Mouse (Mus musculus): ENCODE data around the gene Magea3. TPM values are rescaled to one million over a fixed set of nuclear protein-coding genes. Genes with fewer than 3 reads are reported as not detected.
"Not testable (repeated sequence)": the region's sequence is repeated elsewhere in the genome, so short reads cannot be mapped to it uniquely, and the experiment has no call there.

Gene Magea3
- polyA plus RNA-seq (2016; fragmentation: Nextera tagmentation; extraction: Ambion mirVana) = not detected in 2 replicates

DNA sequence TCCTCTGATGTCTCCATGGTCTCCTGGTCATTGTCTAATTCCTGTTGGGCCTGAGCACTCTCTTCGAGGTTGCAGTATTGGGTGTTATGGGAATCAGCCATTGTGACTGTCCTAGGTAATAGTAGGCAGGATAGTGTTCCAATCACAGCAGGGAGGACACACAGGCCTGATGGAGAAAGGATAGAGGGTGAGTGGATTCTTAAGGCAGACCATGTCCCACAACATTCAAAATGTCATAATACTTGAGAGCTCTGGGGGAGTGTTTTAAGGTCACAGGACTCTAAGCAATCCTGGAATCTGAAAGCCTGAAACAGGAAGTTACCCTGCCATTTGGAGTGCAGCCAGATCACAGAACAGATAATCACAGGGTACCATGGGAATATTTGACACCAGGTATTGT lies at the start of gene Magea3:
Magea3 (minus strand) TSS at position 101 of the 400 bp plus-strand sequence.
- 65% methylated on average over 1 of the region's 1 CpGs for WGBS
- not testable (repeated sequence) for H3K27me3 ChIP-seq (replicated peaks; ENCODE audit: low read depth, poor library complexity, severe bottlenecking); H3K4me3 ChIP-seq; H3K27ac ChIP-seq (replicated peaks); H3K36me3 ChIP-seq (replicated peaks); DNase-seq (ENCODE audit: low spot score); H3K9me3 ChIP-seq; H3K4me1 ChIP-seq

DNA sequence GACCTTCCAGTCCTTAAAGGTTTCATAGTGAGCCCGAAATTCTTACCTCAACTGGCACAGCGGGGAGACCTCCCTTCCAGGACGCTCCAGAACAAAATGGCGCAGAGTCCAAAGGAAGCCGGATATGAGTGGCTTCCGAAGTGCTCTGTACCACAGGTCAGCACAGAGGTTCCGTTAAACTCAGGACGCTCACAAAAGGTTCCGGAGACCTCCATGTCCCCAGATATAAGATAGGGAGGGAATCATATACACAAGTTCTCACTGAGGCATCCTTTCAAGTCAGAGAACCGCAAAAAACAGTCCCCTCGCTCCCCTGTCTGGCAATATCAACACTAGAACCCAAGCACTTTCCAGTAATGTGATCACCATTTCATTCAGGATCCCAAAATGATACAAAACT lies 46.4 kb upstream of the Magea3 start, which contains the start of gene Magea8:
Magea8 (minus strand) TSS at position 101 of the 400 bp plus-strand sequence.
- H3K36me3 ChIP-seq (replicated peaks); DNase-seq (ENCODE audit: low spot score); H3K27me3 ChIP-seq (replicated peaks; ENCODE audit: low read depth, poor library complexity, severe bottlenecking); H3K9me3 ChIP-seq; H3K4me1 ChIP-seq; H3K27ac ChIP-seq (replicated peaks); H3K4me3 ChIP-seq: not testable (repeated sequence)
- 91% methylated on average over 11 of the region's 11 CpGs for WGBS

DNA sequence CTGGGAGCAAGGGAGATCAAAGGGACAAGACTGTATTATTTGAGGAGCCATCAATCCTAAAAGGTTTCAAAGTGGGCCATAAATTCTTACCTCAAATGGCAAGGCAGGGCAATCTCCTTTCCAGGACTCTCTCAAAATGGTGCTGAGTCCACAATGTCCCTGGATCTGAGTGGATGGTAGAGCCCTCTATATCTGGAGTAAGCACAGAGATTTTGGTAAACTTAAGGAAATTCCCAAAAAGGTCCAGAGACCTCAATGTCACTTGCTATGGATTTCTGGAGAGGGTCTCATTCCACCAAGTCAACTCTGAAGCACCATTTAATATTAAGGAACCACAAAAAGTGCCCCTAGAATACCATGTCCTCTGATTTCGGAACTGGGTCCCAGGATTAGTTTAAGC lies 13.4 kb downstream of the Magea3 start, which contains the start of gene Magea6:
Magea6 (minus strand) TSS at position 101 of the 400 bp plus-strand sequence.
- H3K4me1 ChIP-seq; H3K36me3 ChIP-seq (replicated peaks); H3K27ac ChIP-seq (replicated peaks); H3K27me3 ChIP-seq (replicated peaks; ENCODE audit: low read depth, poor library complexity, severe bottlenecking); H3K4me3 ChIP-seq; DNase-seq (ENCODE audit: low spot score); H3K9me3 ChIP-seq: not testable (repeated sequence)
- WGBS = 72% methylated on average over 1 of the region's 1 CpGs

Other genes with a start within 250 kb of the Magea3 start
- gene Cldn34b1, start 59.2 kb downstream of the Magea3 start, polyA plus RNA-seq (2016; fragmentation: Nextera tagmentation; extraction: Ambion mirVana) = not detected in 2 replicates
- gene Magea6, start 13.5 kb downstream of the Magea3 start, polyA plus RNA-seq (2016; fragmentation: Nextera tagmentation; extraction: Ambion mirVana) = not detected in 2 replicates
- gene Magea8, start 46.3 kb upstream of the Magea3 start, polyA plus RNA-seq (2016; fragmentation: Nextera tagmentation; extraction: Ambion mirVana) = not detected in 2 replicates
- not detected in 2 replicates for gene Magea5, start 113.6 kb upstream of the Magea3 start, polyA plus RNA-seq (2016; fragmentation: Nextera tagmentation; extraction: Ambion mirVana)
- gene Magea1, start 140.3 kb upstream of the Magea3 start, polyA plus RNA-seq (2016; fragmentation: Nextera tagmentation; extraction: Ambion mirVana) = not detected in 2 replicates
- gene Magea2, start 144.2 kb upstream of the Magea3 start, polyA plus RNA-seq (2016; fragmentation: Nextera tagmentation; extraction: Ambion mirVana) = not detected in 2 replicates
- gene Cldn34b2, start 178.9 kb upstream of the Magea3 start, polyA plus RNA-seq (2016; fragmentation: Nextera tagmentation; extraction: Ambion mirVana) = not detected in 2 replicates